Mouse (Mus musculus): ENCODE measurements around the gene Tlcd2.
"Not testable (repeated sequence)": the region's sequence is repeated elsewhere in the genome, so short reads cannot be mapped to it uniquely, and the experiment has no call there.

Tlcd2 gene

GRCm38 (mm10) chr11:75450304-75450908 lies 11.1 kb upstream of the Tlcd2 start:
- DNase-seq: no peak

- no peak for DNase-seq
Observed at GRCm38 (mm10) chr11:75450936-75451335, 10.6 kb upstream of the Tlcd2 start.

GRCm38 (mm10) chr11:75452081-75452480 lies 9.4 kb upstream of the Tlcd2 start:
- no peak for DNase-seq

GRCm38 (mm10) chr11:75452812-75453557 lies 8.5 kb upstream of the Tlcd2 start:
- DNase-seq: no peak

GRCm38 (mm10) chr11:75453991-75454930 lies 7.3 kb upstream of the Tlcd2 start, which contains the start of gene Wdr81:
TSS of gene Wdr81 (minus strand) at chr11:75454717.
- DNase-seq: peak; percentile 86

- peak; percentile 33 for DNase-seq
Observed at GRCm38 (mm10) chr11:75455041-75455736, 6.3 kb upstream of the Tlcd2 start.

GRCm38 (mm10) chr11:75455971-75456370 lies 5.5 kb upstream of the Tlcd2 start:
- not testable (repeated sequence) for DNase-seq

- no peak for DNase-seq
Observed at GRCm38 (mm10) chr11:75456440-75456871, 5.1 kb upstream of the Tlcd2 start.

- DNase-seq: peak; percentile 50
Observed at GRCm38 (mm10) chr11:75458169-75458568, 3.3 kb upstream of the Tlcd2 start.

GRCm38 (mm10) chr11:75458628-75459041 lies 2.9 kb upstream of the Tlcd2 start:
- no peak for DNase-seq

GRCm38 (mm10) chr11:75459141-75459711 lies 2.3 kb upstream of the Tlcd2 start:
- no peak for DNase-seq

GRCm38 (mm10) chr11:75459751-75460102 lies 1.8 kb upstream of the Tlcd2 start:
- DNase-seq: no peak

GRCm38 (mm10) chr11:75460103-75460843 lies 1.2 kb upstream of the Tlcd2 start:
- DNase-seq: peak; percentile 91

GRCm38 (mm10) chr11:75461743-75462252 lies 283 bp downstream of the Tlcd2 start:
- DNase-seq: no peak

GRCm38 (mm10) chr11:75462253-75462783 lies 803 bp downstream of the Tlcd2 start:
- DNase-seq: peak; percentile 77

GRCm38 (mm10) chr11:75462865-75463336 lies 1.4 kb downstream of the Tlcd2 start:
- DNase-seq: peak; percentile 92

GRCm38 (mm10) chr11:75463624-75464023 lies 2.1 kb downstream of the Tlcd2 start:
- DNase-seq: no peak

GRCm38 (mm10) chr11:75464417-75464816 lies 2.9 kb downstream of the Tlcd2 start:
- DNase-seq: no peak

GRCm38 (mm10) chr11:75465051-75465450 lies 3.5 kb downstream of the Tlcd2 start:
- no peak for DNase-seq

- no peak for DNase-seq
Observed at GRCm38 (mm10) chr11:75466731-75467505, 5.4 kb downstream of the Tlcd2 start.
